Mouse (Mus musculus): ENCODE measurements around the gene Usp4.

The Usp4 gene

GRCm38 (mm10) chr9:108412221-108412620 lies 64.6 kb downstream of the Usp4 start:
- peak; percentile 32 for DNase-seq

- DNase-seq, result no peak
These were observed 80.7 kb downstream of the Usp4 start, which contains the start of gene Ccdc36 for GRCm38 (mm10) chr9:108428384-108428783. Gene Ccdc36, minus strand, starts transcription at chr9:108428484.

- no peak for DNase-seq
These were observed 83.9 kb downstream of the Usp4 start for GRCm38 (mm10) chr9:108431431-108432067.

- no peak for DNase-seq
These were observed 88.5 kb downstream of the Usp4 start, which contains the start of gene BC048562 for GRCm38 (mm10) chr9:108436182-108436581. Gene BC048562, plus strand, starts transcription at chr9:108436482.

- DNase-seq, result no peak
These were observed 91.5 kb downstream of the Usp4 start for GRCm38 (mm10) chr9:108439176-108439575.

GRCm38 (mm10) chr9:108440485-108440884 lies 92.8 kb downstream of the Usp4 start:
- DNase-seq, result no peak

- DNase-seq, result no peak
These were observed 93.7 kb downstream of the Usp4 start for GRCm38 (mm10) chr9:108441236-108441919.
